Mouse (Mus musculus) hindbrain, embryonic 14.5 days (tissue): ENCODE results near the gene Rab11a. TPM values are rescaled to one million over a fixed set of nuclear protein-coding genes. Genes with fewer than 3 reads are reported as not detected.

Experiments
- ATAC-seq: fragments of 200-750 bp; cut with Nextera tagmentation; 2 replicates; pipeline ENCODE4 v1.8.0; 2017; ENCODE audit warnings: moderate number of reproducible peaks, mild to moderate bottlenecking, moderate TSS enrichment, moderate library complexity; ENCODE audit not compliant: low FRiP score
- DNase-seq: peaks from one replicate; pipeline ENCODE4 v3.0.0-alpha.2; 2015; ENCODE audit warnings: low spot score
- H3K27ac ChIP-seq: fragments of 300-500 bp; sonication (generic); 2 replicates; pipeline ENCODE4 v1.5.1; 2014; ENCODE audit warnings: mild to moderate bottlenecking, moderate library complexity
- H3K27me3 ChIP-seq: fragments of 300-500 bp; sonication (generic); 2 replicates; pipeline ENCODE4 v1.6.1; 2014; ENCODE audit warnings: mild to moderate bottlenecking, low read length, mixed read lengths; ENCODE audit not compliant: control insufficient read depth, insufficient read depth
- H3K36me3 ChIP-seq: fragments of 300-500 bp; sonication (generic); replicated peaks from 2 replicates; pipeline ENCODE4 v1.6.1; 2014; ENCODE audit not compliant: control insufficient read depth, insufficient read depth
- H3K4me1 ChIP-seq: fragments of 300-500 bp; sonication (generic); replicated peaks from 2 replicates; pipeline ENCODE4 v1.6.1; 2014; ENCODE audit warnings: antibody characterized with exemption, low read length, mixed read lengths; ENCODE audit not compliant: control insufficient read depth, insufficient read depth
- H3K4me2 ChIP-seq: fragments of 300-500 bp; sonication (generic); replicated peaks from 2 replicates; pipeline ENCODE4 v1.6.1; 2014; ENCODE audit warnings: mild to moderate bottlenecking, moderate library complexity
- H3K4me3 ChIP-seq: fragments of 300-500 bp; sonication (generic); replicated peaks from 2 replicates; pipeline ENCODE4 v1.5.1; 2014; ENCODE audit warnings: mild to moderate bottlenecking, low read length
- H3K9ac ChIP-seq: fragments of 300-500 bp; sonication (generic); 2 replicates; pipeline ENCODE4 v1.6.1; 2014
- H3K9me3 ChIP-seq: fragments of 300-500 bp; sonication (generic); 2 replicates; pipeline ENCODE4 v1.6.1; 2016; ENCODE audit warnings: low read length; ENCODE audit not compliant: control insufficient read depth
- WGBS: fragments of 180-500 bp; shearing (Covaris S2); extraction: QIAGEN DNeasy Blood & Tissue Kit; methylation state at CpG from one replicate; pipeline ENCODE4 v1.1.7; 2014; 5-methylcytosine and 5-hydroxymethylcytosine counted together
- polyA plus RNA-seq: library from polyadenylated mRNA; unstranded; fragments of >200 nt; fragmentation: Nextera tagmentation; extraction: Ambion mirVana; gene quantifications from 2 replicates; pipeline ENCODE4 v1.2.1, GENCODE M21; 2014

The Rab11a gene
- polyA plus RNA-seq, 1 experiment from 2014 or later = 457 TPM

DNA sequence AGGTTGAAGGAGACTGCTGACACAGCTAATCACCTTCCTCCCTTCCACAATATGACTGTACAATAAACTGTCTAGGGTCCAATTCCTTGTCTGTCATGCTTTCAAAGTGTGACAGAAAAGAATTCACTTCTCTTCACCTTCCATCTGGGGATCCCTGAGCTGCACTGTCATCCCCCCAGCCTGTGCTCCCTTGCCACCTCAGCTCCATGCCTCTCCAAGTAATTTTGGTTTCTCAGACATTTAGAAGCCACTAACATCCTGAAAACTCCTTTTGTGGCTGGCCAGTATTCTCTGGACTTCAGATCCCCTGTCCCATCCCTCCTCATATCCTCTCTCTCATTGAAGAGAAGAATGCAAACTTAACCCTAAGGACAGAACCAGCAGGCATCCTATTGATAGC is 35.2 kb downstream of the Rab11a start:
- DNase-seq = no peak
- Histone ChIP-seq H3K4me3 (no peak overlapping the region), H3K9ac (no peak overlapping the region), H3K27ac (no peak overlapping the region), H3K36me3 (peaks cover 42% of the 10 kb centered on the region), H3K4me1 (no peaks in the 10 kb centered on the region), H3K27me3 (no peaks in the 10 kb centered on the region), H3K4me2 (no peak overlapping the region), H3K9me3 (no peaks in the 10 kb centered on the region)
- no peak for ATAC-seq

DNA sequence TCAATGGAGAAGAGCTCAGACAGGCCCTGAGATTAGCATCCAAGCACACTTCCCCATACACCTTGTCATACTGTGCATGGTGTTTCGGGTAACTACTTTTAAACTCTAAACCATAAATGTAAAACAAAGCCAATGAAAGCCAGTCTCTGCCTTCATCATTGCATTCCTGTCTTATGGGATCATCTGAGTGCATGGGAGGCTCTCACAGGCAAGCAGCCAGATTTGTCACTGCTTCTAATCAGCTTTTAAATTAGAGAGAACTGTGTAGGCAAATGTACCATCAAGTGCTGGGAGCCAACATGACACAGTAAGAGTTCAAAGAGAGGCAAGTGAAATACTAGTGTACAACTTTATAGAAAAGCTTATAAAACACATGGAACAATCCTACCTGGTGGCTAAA is 35.9 kb downstream of the Rab11a start:
- Histone ChIP-seq H3K9me3 (no peaks in the 10 kb centered on the region), H3K27me3 (no peaks in the 10 kb centered on the region), H3K27ac (no peak overlapping the region), H3K36me3 (peaks cover 42% of the 10 kb centered on the region), H3K9ac (no peak overlapping the region), H3K4me3 (no peak overlapping the region), H3K4me1 (no peaks in the 10 kb centered on the region), H3K4me2 (no peak overlapping the region)
- no peak for DNase-seq
- ATAC-seq = no peak
- 97% methylated on average over 1 of the region's 1 CpGs for WGBS

DNA sequence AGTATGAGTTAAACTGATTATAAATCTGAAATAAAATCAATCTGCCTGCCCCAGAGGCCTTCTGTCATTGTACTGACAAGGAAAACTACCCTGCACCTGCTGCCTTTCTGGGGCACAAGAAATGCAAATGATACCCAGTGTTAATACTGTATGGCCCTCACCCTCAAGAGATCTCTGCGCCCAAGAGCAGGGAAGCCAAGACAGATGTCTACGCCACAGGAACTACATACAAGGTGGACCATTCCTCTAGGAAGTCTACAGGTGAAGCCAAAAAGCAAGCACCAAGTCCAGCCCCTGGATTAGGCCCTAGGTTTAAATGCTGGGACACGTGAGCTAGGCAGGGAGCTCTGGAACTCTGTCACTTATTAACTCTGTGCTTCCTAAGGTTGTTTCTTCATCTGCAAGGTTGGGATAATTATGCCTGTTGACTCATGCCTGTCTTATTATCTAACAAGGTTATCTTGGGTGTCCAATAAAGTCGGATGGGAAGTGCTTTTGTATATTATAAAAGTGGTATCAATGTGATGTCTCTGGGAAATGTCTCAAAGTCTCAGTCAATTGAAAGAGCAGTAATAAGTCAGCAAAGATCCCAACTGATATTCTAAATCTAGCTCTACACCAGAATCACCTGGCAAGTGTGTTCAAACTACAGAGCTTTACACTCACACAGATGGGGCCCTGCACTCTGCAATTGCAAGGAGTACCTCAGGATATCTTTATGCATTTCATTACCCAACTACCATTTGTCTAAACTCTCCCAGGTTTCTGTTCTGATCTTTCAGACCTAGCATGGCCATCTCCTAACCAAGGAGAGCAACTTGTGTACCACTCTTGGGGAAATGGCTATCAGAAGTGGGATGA is 36.9 kb downstream of the Rab11a start:
- ATAC-seq (no peak), DNase-seq (no peak)
- Histone ChIP-seq H3K36me3 (peaks cover 39% of the 10 kb centered on the region), H3K27ac (no peak overlapping the region), H3K9me3 (no peaks in the 10 kb centered on the region), H3K4me1 (no peaks in the 10 kb centered on the region), H3K4me3 (no peak overlapping the region), H3K9ac (no peak overlapping the region), H3K4me2 (no peak overlapping the region), H3K27me3 (no peaks in the 10 kb centered on the region)
- WGBS = 75% methylated on average over 4 of the region's 4 CpGs

DNA sequence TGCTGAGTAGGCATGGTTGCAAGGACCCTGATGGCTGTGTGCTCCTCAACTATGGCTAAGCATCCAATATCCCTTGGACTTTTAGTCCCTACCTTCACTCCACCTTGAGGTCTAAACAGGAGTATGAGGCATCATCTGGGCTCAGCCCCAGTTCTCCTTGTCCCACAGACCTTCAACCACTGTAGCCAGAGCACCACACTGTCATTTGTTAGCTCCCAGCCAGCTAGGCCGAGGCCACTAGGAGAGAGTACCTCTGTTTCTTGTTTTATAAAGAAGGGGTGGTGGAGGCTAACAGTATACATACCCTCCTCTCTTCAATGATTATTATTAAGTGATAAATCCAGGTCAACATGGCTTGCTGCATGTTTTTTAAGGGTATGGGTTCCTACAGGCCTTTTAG is 39.0 kb downstream of the Rab11a start:
- Histone ChIP-seq H3K4me2 (no peak overlapping the region), H3K9ac (no peak overlapping the region), H3K4me3 (no peak overlapping the region), H3K4me1 (no peaks in the 10 kb centered on the region), H3K27me3 (no peaks in the 10 kb centered on the region), H3K9me3 (no peaks in the 10 kb centered on the region), H3K27ac (no peak overlapping the region), H3K36me3 (peaks cover 34% of the 10 kb centered on the region)
- WGBS = 95% methylated on average over 1 of the region's 1 CpGs
- no peak for DNase-seq
- ATAC-seq = no peak

DNA sequence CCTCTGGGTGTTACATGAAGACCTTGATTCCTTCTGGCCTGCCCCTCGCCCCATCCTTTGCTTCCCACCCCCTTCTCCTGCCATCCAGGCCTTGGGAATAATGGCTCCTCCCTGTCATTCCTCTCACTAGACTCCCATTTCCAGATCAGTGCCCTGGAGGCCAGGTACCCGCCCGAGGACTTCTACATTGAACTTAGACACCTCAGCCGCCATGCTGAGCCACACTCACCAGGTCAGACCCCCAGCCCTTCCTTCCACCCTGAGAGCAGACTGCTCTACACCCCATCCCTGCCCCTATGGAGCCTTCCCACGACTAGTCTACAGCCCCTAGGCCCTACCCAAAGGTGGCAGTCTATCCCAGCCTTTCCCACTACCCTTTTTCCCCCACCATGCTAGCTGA is 39.9 kb downstream of the Rab11a start:
- Histone ChIP-seq H3K9me3 (no peaks in the 10 kb centered on the region), H3K4me3 (no peak overlapping the region), H3K27me3 (no peaks in the 10 kb centered on the region), H3K4me1 (no peaks in the 10 kb centered on the region), H3K36me3 (peaks cover 29% of the 10 kb centered on the region), H3K9ac (no peak overlapping the region), H3K27ac (no peak overlapping the region), H3K4me2 (no peak overlapping the region)
- no peak for DNase-seq
- 82% methylated on average over 5 of the region's 5 CpGs for WGBS
- ATAC-seq = no peak

DNA sequence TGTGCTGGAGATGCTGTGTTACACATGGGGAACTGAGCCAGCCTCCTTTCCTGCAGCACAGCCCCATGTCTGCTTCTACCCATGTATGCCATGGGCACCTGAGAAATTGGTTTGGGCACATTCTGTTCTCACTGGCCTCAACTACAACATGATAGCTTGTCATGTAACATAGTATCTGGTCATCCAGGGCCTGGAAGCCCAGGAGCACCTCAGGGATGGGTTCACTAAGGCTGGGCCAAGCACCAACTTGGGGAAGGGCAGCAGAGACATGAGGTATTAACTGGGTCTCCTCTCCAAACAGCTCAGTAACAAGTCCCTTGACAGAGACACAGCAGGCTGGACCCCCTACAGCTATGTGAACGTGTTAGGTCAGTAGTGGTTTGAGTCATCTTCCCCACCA is 40.6 kb downstream of the Rab11a start:
- no peaks in the 10 kb centered on the region for H3K27me3 ChIP-seq
- no peak overlapping the region for H3K27ac ChIP-seq
- H3K9ac ChIP-seq = no peak overlapping the region
- no peak for DNase-seq
- no peaks in the 10 kb centered on the region for H3K4me1 ChIP-seq
- no peak overlapping the region for H3K4me3 ChIP-seq
- 66% methylated on average over 1 of the region's 1 CpGs for WGBS
- peaks cover 29% of the 10 kb centered on the region for H3K36me3 ChIP-seq
- no peak for ATAC-seq
- H3K9me3 ChIP-seq = no peaks in the 10 kb centered on the region
- H3K4me2 ChIP-seq = no peak overlapping the region

DNA sequence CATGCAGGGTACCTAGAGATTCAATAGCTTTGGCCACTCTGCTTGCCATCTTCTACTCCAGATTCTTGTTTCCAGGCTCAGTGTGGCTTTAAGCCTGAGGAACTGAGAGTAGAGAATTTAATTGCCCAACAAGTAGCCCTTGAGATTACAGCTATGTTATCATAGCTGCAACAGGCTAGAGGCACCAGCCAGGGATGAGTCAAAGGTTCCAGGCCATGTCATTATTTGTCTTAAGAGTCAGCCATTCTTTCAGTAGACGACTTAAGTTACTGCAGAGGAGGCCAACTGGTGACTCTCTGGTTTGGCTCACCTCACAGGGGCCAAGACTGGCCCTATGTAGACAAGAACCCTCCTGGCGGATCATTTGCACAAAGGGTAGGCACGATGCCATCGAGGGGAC is 41.2 kb downstream of the Rab11a start:
- H3K9ac ChIP-seq = no peak overlapping the region
- no peaks in the 10 kb centered on the region for H3K4me1 ChIP-seq
- H3K9me3 ChIP-seq = no peaks in the 10 kb centered on the region
- H3K4me3 ChIP-seq = no peak overlapping the region
- 91% methylated on average over 4 of the region's 4 CpGs for WGBS
- no peak for ATAC-seq
- peaks cover 29% of the 10 kb centered on the region for H3K36me3 ChIP-seq
- no peak overlapping the region for H3K27ac ChIP-seq
- H3K27me3 ChIP-seq = no peaks in the 10 kb centered on the region
- H3K4me2 ChIP-seq = no peak overlapping the region
- DNase-seq = no peak

DNA sequence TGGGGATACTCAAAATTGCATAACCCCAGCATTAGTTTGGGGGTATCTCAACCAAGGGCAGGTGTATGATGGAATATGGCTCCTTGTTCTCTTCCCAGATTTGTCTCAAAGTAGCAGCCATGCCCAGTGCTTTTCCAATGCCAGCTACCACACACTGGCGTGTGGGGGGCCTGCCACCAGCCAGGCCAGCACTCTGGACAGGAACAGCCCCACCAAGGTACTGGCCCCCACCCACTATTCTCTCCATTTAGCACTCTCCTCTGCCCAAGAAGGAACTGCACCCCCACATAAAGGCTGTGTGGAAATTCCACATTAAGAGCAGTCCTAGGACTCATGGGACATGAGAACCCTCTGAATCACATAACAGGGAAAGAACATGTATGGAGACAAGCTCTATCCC is 42.3 kb downstream of the Rab11a start:
- no peaks in the 10 kb centered on the region for H3K4me1 ChIP-seq
- H3K36me3 ChIP-seq = peaks cover 29% of the 10 kb centered on the region
- H3K4me3 ChIP-seq = no peak overlapping the region
- DNase-seq (no peak), ATAC-seq (no peak)
- H3K9me3 ChIP-seq = no peaks in the 10 kb centered on the region
- H3K27me3 ChIP-seq = no peaks in the 10 kb centered on the region
- WGBS = 89% methylated on average over 1 of the region's 1 CpGs
- no peak overlapping the region for H3K9ac ChIP-seq
- H3K4me2 ChIP-seq = no peak overlapping the region
- no peak overlapping the region for H3K27ac ChIP-seq

DNA sequence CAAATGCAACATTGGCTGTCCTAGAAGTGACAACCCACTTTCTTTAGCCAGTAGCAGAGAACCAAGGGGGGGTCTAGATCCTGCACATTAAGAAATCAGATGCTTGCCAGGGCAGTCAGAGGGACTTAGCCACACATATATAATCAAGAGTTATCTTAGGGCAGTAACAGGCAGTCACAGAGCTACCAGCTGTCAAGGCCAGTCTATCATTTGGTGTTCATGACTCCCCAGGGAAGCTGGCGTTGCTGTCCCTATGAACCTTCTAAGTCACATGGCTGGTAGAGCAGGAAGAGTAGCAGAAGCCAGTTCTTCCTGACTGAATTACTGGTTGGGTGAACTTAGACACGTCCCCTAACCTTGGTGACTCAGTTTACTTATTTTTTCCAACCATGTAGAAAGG is 44.5 kb downstream of the Rab11a start:
- no peaks in the 10 kb centered on the region for H3K4me1 ChIP-seq
- DNase-seq = no peak
- no peaks in the 10 kb centered on the region for H3K27me3 ChIP-seq
- H3K27ac ChIP-seq = no peak overlapping the region
- H3K9me3 ChIP-seq = no peaks in the 10 kb centered on the region
- no peak overlapping the region for H3K4me3 ChIP-seq
- WGBS = 67% methylated on average over 2 of the region's 2 CpGs
- no peak for ATAC-seq
- H3K4me2 ChIP-seq = no peak overlapping the region
- H3K36me3 ChIP-seq = peaks cover 29% of the 10 kb centered on the region
- no peak overlapping the region for H3K9ac ChIP-seq

DNA sequence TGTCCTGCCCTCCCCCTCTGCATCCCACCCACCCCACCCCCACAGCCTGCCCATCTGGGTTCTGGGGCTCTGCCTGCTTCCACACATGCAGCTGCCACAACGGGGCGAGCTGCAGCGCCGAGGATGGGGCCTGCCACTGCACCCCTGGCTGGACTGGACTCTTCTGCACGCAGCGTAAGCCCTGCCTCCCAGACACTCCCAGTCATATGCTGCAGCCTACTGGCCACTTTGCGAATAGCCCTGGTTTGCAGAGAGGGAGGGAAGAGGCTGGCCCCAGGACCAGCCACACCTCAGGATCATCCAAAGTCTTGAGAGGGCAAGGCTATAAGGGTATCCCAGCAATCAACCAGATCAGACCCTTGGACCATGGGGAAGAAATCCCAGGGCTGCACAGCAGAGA is 46.4 kb downstream of the Rab11a start:
- H3K27me3 ChIP-seq = no peaks in the 10 kb centered on the region
- no peak overlapping the region for H3K4me2 ChIP-seq
- no peaks in the 10 kb centered on the region for H3K9me3 ChIP-seq
- H3K9ac ChIP-seq = no peak overlapping the region
- ATAC-seq = peak; percentile 84
- DNase-seq = peak; percentile 72
- H3K4me3 ChIP-seq = no peak overlapping the region
- no peak overlapping the region for H3K27ac ChIP-seq
- H3K36me3 ChIP-seq = peaks cover 17% of the 10 kb centered on the region
- H3K4me1 ChIP-seq = peaks cover 8% of the 10 kb centered on the region; the same call in 1 of the 2 replicates
- WGBS = 0% methylated on average over 7 of the region's 7 CpGs
